Mouse (Mus musculus) forebrain, embryonic 14.5 days (tissue): ENCODE measurements around the gene Aatf. TPM values are rescaled to one million over a fixed set of nuclear protein-coding genes. Genes with fewer than 3 reads are reported as not detected.
A peak's percentile ranks its signal among the peaks of the same experiment; 100 is the strongest.

Source experiments
- ATAC-seq: fragments of 200-750 bp; cut with Nextera tagmentation; 2 replicates; pipeline ENCODE4 v1.8.0; 2017; ENCODE audit warnings: mild to moderate bottlenecking, moderate library complexity
- DNase-seq: peaks from one replicate; pipeline ENCODE4 v3.0.0-alpha.2; 2015; ENCODE audit warnings: low spot score
- H3K27ac ChIP-seq: fragments of 300-500 bp; sonication (generic); 2 replicates; pipeline ENCODE4 v1.5.1; 2014; ENCODE audit warnings: low read depth, mild to moderate bottlenecking, control low read depth, low read length, moderate library complexity
- H3K27me3 ChIP-seq: fragments of 300-500 bp; sonication (generic); replicated peaks from 2 replicates; pipeline ENCODE4 v1.6.1; 2014; ENCODE audit warnings: low read length, control low read depth, mixed read lengths; ENCODE audit not compliant: control insufficient read depth, insufficient read depth
- H3K36me3 ChIP-seq: fragments of 300-500 bp; sonication (generic); 2 replicates; pipeline ENCODE4 v1.6.1; 2014; ENCODE audit warnings: low read length, control low read depth; ENCODE audit not compliant: control insufficient read depth, insufficient read depth
- H3K4me1 ChIP-seq: fragments of 300-500 bp; sonication (generic); 2 replicates; pipeline ENCODE4 v1.6.1; 2014; ENCODE audit warnings: antibody characterized with exemption, low read length, control low read depth; ENCODE audit not compliant: control insufficient read depth, insufficient read depth
- H3K4me2 ChIP-seq: fragments of 300-500 bp; sonication (generic); 2 replicates; pipeline ENCODE4 v1.6.1; 2014; ENCODE audit warnings: mild to moderate bottlenecking, control low read depth, low read length
- H3K4me3 ChIP-seq: fragments of 300-500 bp; sonication (generic); 2 replicates; pipeline ENCODE4 v1.5.1; 2014; ENCODE audit warnings: low read depth, low read length, control low read depth
- H3K9ac ChIP-seq: fragments of 300-500 bp; sonication (generic); 2 replicates; pipeline ENCODE4 v1.6.1; 2014; ENCODE audit warnings: mild to moderate bottlenecking, low read length, control low read depth, moderate library complexity
- H3K9me3 ChIP-seq: fragments of 300-500 bp; sonication (generic); replicated peaks from 2 replicates; pipeline ENCODE4 v1.6.1; 2016; ENCODE audit warnings: low read length, control low read depth, mixed read lengths; ENCODE audit not compliant: control insufficient read depth
- WGBS: fragments of 180-500 bp; shearing (Covaris S2); extraction: QIAGEN DNeasy Blood & Tissue Kit; methylation state at CpG from one replicate; pipeline ENCODE4 v1.1.7; 2014; 5-methylcytosine and 5-hydroxymethylcytosine counted together
- polyA plus RNA-seq: library from polyadenylated mRNA; unstranded; fragments of >200 nt; fragmentation: Nextera tagmentation; extraction: Ambion mirVana; gene quantifications from 2 replicates; pipeline ENCODE4 v1.2.1, GENCODE M21; 2014

The Aatf gene
- polyA plus RNA-seq, 1 experiment from 2014 or later = 45.5 TPM

- Histone ChIP-seq H3K4me1 (0 out of 2 replicates have a peak, but pooled peaks cover 8% of the 10 kb centered on the region), H3K4me3 (no peak overlapping the region), H3K9me3 (no peaks in the 10 kb centered on the region), H3K9ac (no peak overlapping the region), H3K27me3 (peaks cover 88% of the 10 kb centered on the region), H3K36me3 (no peaks in the 10 kb centered on the region), H3K27ac (no peak overlapping the region), H3K4me2 (no peak overlapping the region)
- WGBS = 8% methylated on average over 14 of the region's 14 CpGs
- peak; percentile 29; the same call in 1 of the 2 replicates for ATAC-seq
- peak; percentile 83 for DNase-seq
Measured at GRCm38 (mm10) chr11:84529797-84530703, 16.7 kb upstream of the Aatf start.

- no peaks in the 10 kb centered on the region for H3K36me3 ChIP-seq
- H3K27me3 ChIP-seq = peaks cover 88% of the 10 kb centered on the region
- 0 out of 2 replicates have a peak, but pooled peaks cover 11% of the 10 kb centered on the region for H3K4me1 ChIP-seq
- H3K9me3 ChIP-seq = no peaks in the 10 kb centered on the region
- no peak overlapping the region for H3K27ac ChIP-seq
- DNase-seq (no peak), ATAC-seq (no peak)
- H3K4me2 ChIP-seq = peak overlapping the region; percentile 32; the same call in 1 of the 2 replicates
- H3K4me3 ChIP-seq = no peak overlapping the region
- 2% methylated on average over 24 of the region's 24 CpGs for WGBS
- H3K9ac ChIP-seq = no peak overlapping the region
Measured at GRCm38 (mm10) chr11:84529143-84529755, 15.9 kb upstream of the Aatf start.

- 2% methylated on average over 29 of the region's 29 CpGs for WGBS
- H3K27ac ChIP-seq = no peak overlapping the region
- H3K27me3 ChIP-seq = peaks cover 91% of the 10 kb centered on the region
- 0 out of 2 replicates have a peak, but pooled peaks cover 11% of the 10 kb centered on the region for H3K4me1 ChIP-seq
- no peak overlapping the region; the same call in 1 of the 2 replicates for H3K9ac ChIP-seq
- H3K9me3 ChIP-seq = no peaks in the 10 kb centered on the region
- no peak for DNase-seq
- ATAC-seq = no peak
- H3K36me3 ChIP-seq = no peaks in the 10 kb centered on the region
- peak overlapping the region; percentile 41 for H3K4me3 ChIP-seq
- no peak overlapping the region for H3K4me2 ChIP-seq
Measured at GRCm38 (mm10) chr11:84526976-84527860, 13.9 kb upstream of the Aatf start.

- peak overlapping the region; percentile 41; the same call in 1 of the 2 replicates for H3K4me3 ChIP-seq
- H3K36me3 ChIP-seq = no peaks in the 10 kb centered on the region
- ATAC-seq = no peak
- no peak overlapping the region for H3K9ac ChIP-seq
- H3K9me3 ChIP-seq = no peaks in the 10 kb centered on the region
- peaks cover 91% of the 10 kb centered on the region for H3K27me3 ChIP-seq
- DNase-seq = no peak
- peak overlapping the region; percentile 61 for H3K4me2 ChIP-seq
- H3K27ac ChIP-seq = no peak overlapping the region
- H3K4me1 ChIP-seq = 0 out of 2 replicates have a peak, but pooled peaks cover 11% of the 10 kb centered on the region
- WGBS = 0% methylated on average over 10 of the region's 10 CpGs
Measured at GRCm38 (mm10) chr11:84526451-84526850, 13.1 kb upstream of the Aatf start.

- no peaks in the 10 kb centered on the region for H3K9me3 ChIP-seq
- H3K36me3 ChIP-seq = no peaks in the 10 kb centered on the region
- peak; percentile 76 for ATAC-seq
- peak within 1 kb of the TSS; percentile 61 for H3K4me2 ChIP-seq
- peak within 1 kb of the TSS; percentile 41 for H3K4me3 ChIP-seq
- under 1% methylated on average over 64 of the region's 64 CpGs for WGBS
- H3K4me1 ChIP-seq = 0 out of 2 replicates have a peak, but pooled peaks cover 11% of the 10 kb centered on the region
- H3K27me3 ChIP-seq = peaks cover 91% of the 10 kb centered on the region
- peak within 1 kb of the TSS; percentile 56 for H3K9ac ChIP-seq
- peak; percentile 79 for DNase-seq
- peak within 1 kb of the TSS; percentile 48; the same call in 1 of the 2 replicates for H3K27ac ChIP-seq
Measured at GRCm38 (mm10) chr11:84525421-84526274, 12.3 kb upstream of the Aatf start, which contains the start of gene Lhx1. Lhx1 (minus strand) TSS chr11:84525535.

- Histone ChIP-seq H3K4me2 (peak overlapping the region; percentile 61), H3K4me3 (peak overlapping the region; percentile 41), H3K9ac (peak overlapping the region; percentile 56), H3K27me3 (peaks cover 93% of the 10 kb centered on the region), H3K9me3 (no peaks in the 10 kb centered on the region), H3K27ac (no peak overlapping the region; the same call in 1 of the 2 replicates), H3K4me1 (0 out of 2 replicates have a peak, but pooled peaks cover 7% of the 10 kb centered on the region), H3K36me3 (no peaks in the 10 kb centered on the region)
- WGBS = under 1% methylated on average over 48 of the region's 48 CpGs
- no peak for DNase-seq
- peak; percentile 45 for ATAC-seq
Measured at GRCm38 (mm10) chr11:84524511-84525270, 11.4 kb upstream of the Aatf start.

- H3K36me3 ChIP-seq = no peaks in the 10 kb centered on the region
- no peak for DNase-seq
- H3K27ac ChIP-seq = no peak overlapping the region; the same call in 1 of the 2 replicates
- peaks cover 96% of the 10 kb centered on the region for H3K27me3 ChIP-seq
- no peak for ATAC-seq
- peak overlapping the region; percentile 46 for H3K9ac ChIP-seq
- H3K4me1 ChIP-seq = 0 out of 2 replicates have a peak, but pooled peaks cover 6% of the 10 kb centered on the region
- WGBS = under 1% methylated on average over 35 of the region's 35 CpGs
- H3K4me3 ChIP-seq = peak overlapping the region; percentile 41
- H3K4me2 ChIP-seq = peak overlapping the region; percentile 61; the same call in 1 of the 2 replicates
- H3K9me3 ChIP-seq = no peaks in the 10 kb centered on the region
Measured at GRCm38 (mm10) chr11:84523841-84524510, 10.7 kb upstream of the Aatf start.
